Mouse (Mus musculus) megakaryocyte, embryonic 14.5 days (primary cell): ENCODE results near the gene Shisa5.

Source experiments
- FLI1 ChIP-seq: IDR thresholded peaks from 2 replicates; pipeline ENCODE4 v1.6.1; 2012; ENCODE audit warnings: low read length, inconsistent platforms, mixed read lengths
- GATA1 ChIP-seq: IDR thresholded peaks from 3 replicates; pipeline ENCODE4 v1.6.1; 2012; ENCODE audit warnings: mixed read lengths, low read length, inconsistent platforms, borderline replicate concordance

DNA sequence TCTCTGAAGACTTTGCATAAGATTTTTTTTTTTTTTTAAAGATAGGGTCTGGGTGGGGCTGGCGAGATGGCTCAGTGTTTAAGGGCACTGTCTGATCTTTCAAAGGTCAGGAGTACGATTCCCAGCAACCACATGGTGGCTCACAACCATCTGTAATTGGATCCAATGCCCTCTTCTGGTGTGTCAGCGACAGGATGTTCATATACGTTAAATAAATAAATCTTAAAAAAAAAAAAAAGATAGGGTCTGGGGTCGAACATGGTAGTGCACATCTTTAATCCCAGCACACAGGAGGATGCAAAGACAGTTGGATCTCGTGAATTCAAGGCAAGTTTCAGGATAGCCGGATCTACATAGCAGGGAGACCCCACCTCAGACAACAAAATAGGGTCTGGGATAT lies 11.0 kb downstream of the Shisa5 start:
- TF ChIP-seq FLI1 = no peak
- no peak for TF ChIP-seq GATA1
